Mouse (Mus musculus) small intestine, adult 2 months (tissue): ENCODE measurements around the gene Prg3. TPM values are rescaled to one million over a fixed set of nuclear protein-coding genes. Genes with fewer than 3 reads are reported as not detected.

Experiments
- H3K27ac ChIP-seq: fragments of 200-500 bp; 2 replicates; pipeline ENCODE4 v1.5.1; 2012; ENCODE audit warnings: low read depth, low read length, control low read depth, inconsistent platforms; ENCODE audit not compliant: insufficient read depth
- H3K27me3 ChIP-seq: fragments of 200-500 bp; 2 replicates; pipeline ENCODE4 v1.6.1; 2012; ENCODE audit warnings: mild to moderate bottlenecking, moderate library complexity, low read length, inconsistent platforms; ENCODE audit not compliant: control insufficient read depth, insufficient read depth
- H3K36me3 ChIP-seq: fragments of 200-500 bp; 2 replicates; pipeline ENCODE4 v1.6.1; 2012; ENCODE audit warnings: mild to moderate bottlenecking, low read length, control low read depth, inconsistent platforms; ENCODE audit not compliant: control insufficient read depth, insufficient read depth
- H3K4me1 ChIP-seq: fragments of 200-500 bp; 2 replicates; pipeline ENCODE4 v1.6.1; 2012; ENCODE audit warnings: low read length, inconsistent platforms, mixed read lengths; ENCODE audit not compliant: control insufficient read depth, insufficient read depth, insufficient read length
- H3K4me3 ChIP-seq: fragments of 200-500 bp; 2 replicates; pipeline ENCODE4 v1.5.1; 2012; ENCODE audit warnings: low read depth, mild to moderate bottlenecking, control low read depth, inconsistent platforms, low read length, moderate library complexity
- CTCF ChIP-seq: fragments of 200-500 bp; IDR thresholded peaks from 2 replicates; pipeline ENCODE4 v1.5.1; 2012; ENCODE audit warnings: low read depth, mild to moderate bottlenecking, control low read depth, inconsistent platforms, low read length, moderate library complexity, mixed read lengths; ENCODE audit not compliant: insufficient replicate concordance, insufficient read length; ENCODE audit errors: extremely low read depth
- POLR2A ChIP-seq: fragments of 200-500 bp; IDR thresholded peaks from 2 replicates; pipeline ENCODE4 v1.6.1; 2012; ENCODE audit warnings: low read depth, mild to moderate bottlenecking, control low read depth, inconsistent platforms, low read length, moderate library complexity
- WGBS: fragments of 180-500 bp; shearing (Covaris S2); methylation state at CpG from one replicate; pipeline ENCODE4 v1.1.7; 2018; 5-methylcytosine and 5-hydroxymethylcytosine counted together
- polyA plus RNA-seq: library from polyadenylated mRNA; depleted of rRNA; stranded (reverse); fragments of >200 nt; gene quantifications from 2 replicates; pipeline ENCODE4 v1.2.3, GENCODE M21; 2012

The Prg3 gene
- polyA plus RNA-seq, 1 experiment: not detected

DNA sequence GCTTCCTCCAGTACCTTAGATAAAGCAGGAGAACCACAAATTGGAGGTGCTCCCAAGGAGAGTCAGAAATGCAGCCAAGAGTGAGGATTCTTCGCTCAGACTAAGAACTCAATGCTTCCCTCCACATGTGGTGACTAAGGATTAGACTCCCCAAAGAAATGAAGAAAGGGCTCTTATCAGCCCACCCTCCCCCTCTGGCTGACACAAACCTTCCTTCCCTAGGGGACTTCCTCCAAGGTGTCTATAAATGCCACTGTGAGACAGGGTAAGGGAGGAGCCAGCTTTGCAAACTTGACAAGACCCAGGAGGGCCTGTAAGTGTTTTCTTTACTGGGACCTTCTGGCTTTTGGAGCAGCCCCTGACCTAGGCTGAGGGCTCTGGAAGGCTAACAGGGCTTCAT, 7.8 kb upstream of the Prg3 start, which contains the start of gene Prg2:
Gene Prg2, plus strand, starts transcription at position 274 of the 400 bp plus-strand sequence.
- TF ChIP-seq POLR2A (no peak), CTCF (no peak)
- Histone ChIP-seq H3K4me1 (no peaks in the 10 kb centered on the region), H3K4me3 (no peak within 1 kb of the TSS), H3K36me3 (no peaks in the 10 kb centered on the region), H3K27ac (no peak within 1 kb of the TSS), H3K27me3 (no peaks in the 10 kb centered on the region)
- 75% methylated on average over 1 of the region's 1 CpGs for WGBS

DNA sequence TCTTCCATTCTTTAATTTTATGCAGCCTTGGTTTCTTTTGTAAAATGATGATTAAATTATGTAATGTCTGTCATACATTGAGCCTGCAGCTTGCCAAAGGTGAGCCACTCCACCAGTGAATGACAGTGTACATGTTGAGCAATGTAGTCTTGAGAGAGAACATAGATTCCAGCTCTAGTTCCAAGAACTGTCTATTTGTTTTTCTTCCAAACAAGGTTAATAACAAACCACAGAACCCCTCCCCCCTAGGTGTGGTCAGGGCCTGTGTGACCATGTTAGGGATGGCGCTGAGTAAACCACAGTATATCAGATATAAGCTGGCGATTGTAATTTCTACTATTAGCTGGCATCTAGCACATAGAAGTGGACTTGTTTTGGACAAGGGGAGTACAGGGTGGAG, 8.4 kb downstream of the Prg3 start:
- Histone ChIP-seq H3K4me1 (no peaks in the 10 kb centered on the region), H3K27me3 (no peaks in the 10 kb centered on the region), H3K27ac (no peak overlapping the region), H3K36me3 (no peaks in the 10 kb centered on the region), H3K4me3 (no peak overlapping the region)
- WGBS: 53% methylated on average over 2 of the region's 2 CpGs
- no peak for TF ChIP-seq POLR2A
- no peak for TF ChIP-seq CTCF

DNA sequence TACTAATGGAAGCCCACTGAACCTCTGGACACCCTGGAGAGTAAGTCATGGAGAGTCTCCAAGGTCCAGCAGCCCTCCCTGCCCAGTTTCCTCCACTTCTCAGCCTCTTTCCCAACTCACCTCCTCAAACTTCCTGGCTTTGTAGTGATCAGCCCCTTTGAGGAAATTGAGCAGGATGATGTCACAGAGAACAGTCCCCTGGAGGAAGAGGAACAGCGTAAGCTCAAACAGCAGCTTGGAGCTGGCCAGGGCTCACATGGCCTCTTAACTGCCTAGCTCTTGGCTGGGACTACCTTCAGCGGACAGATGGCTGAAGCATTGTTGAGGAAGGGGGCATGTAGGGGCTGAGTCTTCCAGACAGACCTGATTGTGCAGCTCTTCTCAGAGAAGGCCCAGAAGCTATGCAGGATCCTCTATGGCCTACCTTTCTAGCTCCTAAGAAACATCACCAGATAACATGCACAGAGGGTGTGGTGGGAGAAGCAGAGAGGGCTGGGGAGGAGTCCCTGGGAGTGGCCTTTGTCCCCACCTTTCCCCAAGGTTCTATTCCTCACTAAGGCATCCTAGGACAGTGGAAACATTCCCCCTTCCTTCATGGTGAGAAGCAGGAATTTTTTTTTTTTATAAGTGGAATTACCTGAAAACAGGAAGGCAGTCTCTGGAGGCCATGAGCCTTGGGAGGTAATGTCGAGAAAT, 11.6 kb downstream of the Prg3 start:
- Histone ChIP-seq H3K27ac (no peak overlapping the region), H3K4me3 (no peak overlapping the region), H3K36me3 (no peaks in the 10 kb centered on the region), H3K27me3 (no peaks in the 10 kb centered on the region), H3K4me1 (no peaks in the 10 kb centered on the region)
- TF ChIP-seq CTCF: no peak
- 63% methylated on average over 3 of the region's 3 CpGs for WGBS

DNA sequence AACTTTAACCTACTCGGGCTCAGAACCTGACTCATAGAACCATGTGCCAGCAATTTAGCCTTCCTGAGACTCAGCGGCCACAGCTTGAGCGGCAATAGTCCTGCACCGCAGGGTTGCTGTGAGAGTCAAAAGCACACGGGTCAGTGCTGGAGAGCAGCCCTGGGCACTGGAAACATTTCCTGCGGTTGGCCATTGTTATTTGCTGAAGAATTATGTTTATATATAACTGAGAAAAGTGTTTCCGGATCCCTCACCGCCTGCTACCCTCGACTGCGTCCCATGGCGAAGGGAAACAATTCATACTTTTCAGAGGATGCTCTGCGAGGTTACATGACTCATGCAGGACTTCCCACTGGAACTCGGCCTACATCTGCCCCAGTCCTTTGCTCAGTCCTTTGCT, 13.5 kb downstream of the Prg3 start:
- Histone ChIP-seq H3K27ac (no peak overlapping the region; the same call in 1 of the 2 replicates), H3K4me3 (no peak overlapping the region), H3K36me3 (no peaks in the 10 kb centered on the region), H3K27me3 (no peaks in the 10 kb centered on the region), H3K4me1 (no peaks in the 10 kb centered on the region)
- WGBS: 80% methylated on average over 13 of the region's 13 CpGs
- TF ChIP-seq CTCF (no peak), POLR2A (no peak)

DNA sequence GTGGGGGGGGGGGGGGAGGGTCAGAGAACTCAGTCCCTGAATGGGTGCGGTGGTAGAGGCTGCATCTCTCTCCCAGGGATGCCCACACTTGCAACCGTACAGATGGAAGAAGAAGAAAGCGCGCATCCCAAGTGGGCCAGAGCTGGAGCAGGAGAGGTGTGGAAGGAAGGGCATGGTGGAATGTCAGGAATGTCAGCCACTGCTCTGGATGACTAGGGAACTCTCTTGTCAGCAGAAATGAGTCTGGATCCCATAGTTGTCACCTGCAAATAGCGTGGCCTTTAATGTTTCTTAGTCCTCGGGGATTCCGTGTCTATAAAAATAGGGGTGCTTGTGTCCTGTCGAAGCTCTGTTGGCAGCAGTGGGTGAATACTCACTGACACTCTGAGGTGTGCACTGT, 14.6 kb downstream of the Prg3 start:
- Histone ChIP-seq H3K27ac (no peak overlapping the region), H3K27me3 (no peaks in the 10 kb centered on the region), H3K4me3 (no peak overlapping the region), H3K4me1 (no peaks in the 10 kb centered on the region), H3K36me3 (no peaks in the 10 kb centered on the region)
- TF ChIP-seq POLR2A (no peak), CTCF (no peak)
- 81% methylated on average over 8 of the region's 8 CpGs for WGBS

DNA sequence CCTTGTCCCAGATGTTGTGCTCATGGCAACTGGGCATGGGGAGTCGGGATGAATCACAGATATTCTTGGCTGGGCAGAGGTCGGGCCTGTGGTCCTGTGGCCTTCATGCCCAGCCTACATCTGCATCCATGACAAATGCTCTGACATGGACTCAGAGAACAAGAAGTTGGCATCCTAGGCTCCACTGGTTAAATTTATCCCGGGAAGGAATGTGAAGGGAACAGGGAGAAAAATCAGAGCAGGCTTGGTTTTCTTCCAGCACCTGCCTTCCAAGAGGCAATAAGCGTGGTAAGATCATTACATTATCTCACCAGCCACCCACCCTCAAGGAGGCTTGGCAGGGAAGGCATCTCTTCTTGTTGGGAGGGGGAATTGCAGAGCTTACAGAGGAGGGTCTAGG, 16.3 kb downstream of the Prg3 start:
- 80% methylated on average over 4 of the region's 4 CpGs for WGBS
- H3K4me1 ChIP-seq: no peaks in the 10 kb centered on the region; the same call in 1 of the 2 replicates
- TF ChIP-seq POLR2A (no peak), CTCF (no peak)
- no peak overlapping the region for H3K27ac ChIP-seq
- H3K36me3 ChIP-seq: no peaks in the 10 kb centered on the region
- H3K4me3 ChIP-seq: no peak overlapping the region
- H3K27me3 ChIP-seq: no peaks in the 10 kb centered on the region

DNA sequence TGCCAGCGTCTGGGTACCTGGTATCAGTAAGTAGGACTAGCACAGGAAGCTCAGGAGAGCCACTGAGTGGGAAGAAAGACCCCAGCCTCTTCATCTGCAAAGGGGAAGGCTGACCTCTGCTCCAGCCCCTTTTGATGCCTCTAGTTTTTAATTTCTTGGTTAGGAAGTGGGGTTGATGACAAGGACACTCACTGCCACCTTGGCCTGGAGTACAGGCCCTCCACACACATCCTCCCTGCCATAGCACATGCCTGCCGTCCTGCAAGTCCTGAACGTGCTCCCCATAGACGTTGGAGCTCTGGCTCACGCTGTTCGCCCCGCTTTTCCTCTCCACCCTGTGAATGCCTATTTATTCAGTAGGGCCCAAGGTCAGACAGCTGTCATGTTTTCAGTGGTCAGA, 18.6 kb downstream of the Prg3 start:
- H3K27ac ChIP-seq: no peak overlapping the region
- WGBS: 89% methylated on average over 7 of the region's 7 CpGs
- no peak for TF ChIP-seq CTCF

DNA sequence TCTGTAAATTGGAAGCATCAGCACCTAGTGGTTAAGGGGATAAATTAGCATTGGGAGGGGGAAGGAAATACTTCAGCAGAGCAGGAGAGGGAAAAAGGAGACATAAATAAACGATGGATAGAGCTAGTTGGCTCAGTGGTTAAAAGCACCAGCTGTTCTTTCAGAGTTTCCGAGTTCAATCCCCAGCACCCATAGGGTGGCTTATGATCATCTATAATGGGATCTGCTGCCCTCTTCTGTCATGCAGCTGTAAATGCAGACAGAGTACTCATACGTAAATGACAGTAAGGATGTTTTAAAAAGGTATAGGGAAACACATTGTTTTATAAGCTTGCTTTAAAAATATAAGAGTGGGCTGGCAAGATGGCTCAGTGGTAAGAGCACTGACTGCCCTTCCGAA, 19.7 kb downstream of the Prg3 start:
- Histone ChIP-seq H3K4me1 (peaks cover 8% of the 10 kb centered on the region; the same call in 1 of the 2 replicates), H3K27ac (no peak overlapping the region), H3K4me3 (no peak overlapping the region), H3K36me3 (no peaks in the 10 kb centered on the region), H3K27me3 (no peaks in the 10 kb centered on the region)
- TF ChIP-seq POLR2A: no peak
- TF ChIP-seq CTCF: no peak
- 27% methylated on average over 4 of the region's 4 CpGs for WGBS

More for the DNA sequence above, 18.6 kb downstream of the Prg3 start:
- Histone ChIP-seq H3K4me3 (no peak overlapping the region), H3K27me3 (no peaks in the 10 kb centered on the region), H3K36me3 (no peaks in the 10 kb centered on the region), H3K4me1 (peaks cover 8% of the 10 kb centered on the region; the same call in 1 of the 2 replicates)
